12 mouse cellular contexts compared by ENCODE assay signal in the genomic region with DNA sequence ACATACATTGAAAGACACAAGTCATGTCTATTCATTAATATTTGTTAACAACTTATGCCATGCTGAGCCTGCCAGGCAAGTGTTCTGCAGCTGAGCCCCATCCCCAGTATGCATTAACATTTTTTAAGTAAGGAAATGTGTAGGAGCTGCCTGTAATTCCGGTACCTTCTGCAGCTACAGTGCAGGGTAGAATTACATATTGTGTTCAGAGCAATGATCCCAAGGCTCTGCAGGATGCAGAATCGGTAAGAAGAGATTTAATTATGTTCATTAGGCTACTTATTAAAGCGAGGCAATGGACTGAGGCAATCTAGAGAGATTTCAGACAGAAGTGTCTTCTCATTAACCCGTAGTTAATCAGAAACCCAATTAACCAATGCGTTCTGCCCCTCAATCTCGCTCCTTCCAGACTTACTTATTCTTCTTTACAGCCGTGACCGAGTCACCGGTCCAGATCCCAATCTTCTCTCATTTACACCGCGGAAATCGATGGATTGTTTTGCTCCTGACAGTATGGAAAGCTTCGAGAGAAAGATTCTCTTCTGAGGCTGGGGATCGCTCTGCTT. TPM values are rescaled to one million over a fixed set of nuclear protein-coding genes. Genes with fewer than 3 reads are reported as not detected.
DNase-seq lines count a peak whose midpoint lies in the region; ATAC-seq lines count a peak whose summit lies in the region.
"Not testable (repeated sequence)": the region's sequence is repeated elsewhere in the genome, so short reads cannot be mapped to it uniquely, and the experiment has no call there.
"Had no signal": no experiment of that assay in that cellular context is flagged by ENCODE, and none has a peak within 500 bp of the region (broad histone marks: within the 10 kb centered on the region; RNA-seq: fewer than 3 reads in every experiment).

No protein-coding gene starts in this region.

- not testable (repeated sequence) for H3K9me3 ChIP-seq in forebrain, embryonic 11.5 days (ENCODE audit: control insufficient read depth, low read length); forebrain, embryonic 16.5 days (ENCODE audit: control insufficient read depth, low read length); hindbrain, embryonic 16.5 days (ENCODE audit: control insufficient read depth, low read length)
- H3K9me3 ChIP-seq in kidney, embryonic 16.5 days (ENCODE audit: low read length): peaks cover 13% of the 10 kb centered on the region
- H3K9me3 ChIP-seq in neural tube, embryonic 13.5 days: peaks cover 11% of the 10 kb centered on the region; the same call in 1 of the 2 replicates

- H3K4me3 ChIP-seq in forebrain, embryonic 11.5 days (ENCODE audit: low read depth, low read length); forebrain, embryonic 16.5 days (replicated peaks; ENCODE audit: low read length); hindbrain, embryonic 16.5 days (ENCODE audit: low read length); kidney, embryonic 16.5 days (ENCODE audit: low read length); neural tube, embryonic 13.5 days: not testable (repeated sequence)

- 47% methylated on average over 14 of the region's 14 CpGs for WGBS in forebrain, embryonic 11.5 days
- WGBS in forebrain, embryonic 16.5 days: 27% methylated on average over 14 of the region's 14 CpGs
- 51% methylated on average over 14 of the region's 14 CpGs for WGBS in hindbrain, embryonic 16.5 days
- 40% methylated on average over 14 of the region's 14 CpGs for WGBS in kidney, embryonic 16.5 days
- WGBS in neural tube, embryonic 13.5 days: 33% methylated on average over 14 of the region's 14 CpGs

- not testable (repeated sequence) for ATAC-seq in forebrain, embryonic 11.5 days (replicated peaks; ENCODE audit: low FRiP score); forebrain, embryonic 16.5 days; hindbrain, embryonic 16.5 days
- 0 out of 2 replicates have a peak, but pooled peaks have one; percentile 49 for ATAC-seq in kidney, embryonic 16.5 days (ENCODE audit: low FRiP score, low TSS enrichment)
- ATAC-seq in neural tube, embryonic 13.5 days (ENCODE audit: low read depth): peak; percentile 72

- H3K9ac ChIP-seq in forebrain, embryonic 11.5 days (ENCODE audit: low read length); forebrain, embryonic 16.5 days (replicated peaks; ENCODE audit: low read depth, low read length); hindbrain, embryonic 16.5 days (ENCODE audit: low read depth, low read length); kidney, embryonic 16.5 days (replicated peaks; ENCODE audit: low read length); neural tube, embryonic 13.5 days: not testable (repeated sequence)

- H3K27ac ChIP-seq in forebrain, embryonic 11.5 days (ENCODE audit: low read depth, low read length); forebrain, embryonic 16.5 days (ENCODE audit: low read length); hindbrain, embryonic 16.5 days (ENCODE audit: low read depth, low read length); kidney, embryonic 16.5 days (ENCODE audit: low read length): not testable (repeated sequence)
- peak overlapping the region; percentile 65 for H3K27ac ChIP-seq in neural tube, embryonic 13.5 days (replicated peaks)

- not testable (repeated sequence) for H3K27me3 ChIP-seq in forebrain, embryonic 11.5 days (ENCODE audit: control insufficient read depth, insufficient read depth, low read length); forebrain, embryonic 16.5 days (replicated peaks; ENCODE audit: control insufficient read depth, insufficient read depth, low read length); hindbrain, embryonic 16.5 days (replicated peaks; ENCODE audit: control insufficient read depth, insufficient read depth, low read length); kidney, embryonic 16.5 days (ENCODE audit: insufficient read depth, low read length); neural tube, embryonic 13.5 days

- H3K36me3 ChIP-seq in forebrain, embryonic 11.5 days (ENCODE audit: control insufficient read depth, insufficient read depth, low read length); forebrain, embryonic 16.5 days (ENCODE audit: control insufficient read depth, insufficient read depth); hindbrain, embryonic 16.5 days (ENCODE audit: control insufficient read depth, insufficient read depth, low read length); kidney, embryonic 16.5 days (ENCODE audit: insufficient read depth, low read length); neural tube, embryonic 13.5 days: not testable (repeated sequence)

- peak; percentile 6 for DNase-seq in MN1 (ENCODE audit: low spot score)
- DNase-seq in forebrain, embryonic 11.5 days (ENCODE audit: low spot score): not testable (repeated sequence)
- DNase-seq in kidney, adult 8-10 months: peak; percentile 43 to 52

- H3K4me1 ChIP-seq in forebrain, embryonic 11.5 days (replicated peaks; ENCODE audit: control insufficient read depth, insufficient read depth, low read length); forebrain, embryonic 16.5 days (replicated peaks; ENCODE audit: control insufficient read depth, insufficient read depth, low read length); hindbrain, embryonic 16.5 days (ENCODE audit: control insufficient read depth, insufficient read depth, low read depth, low read length); kidney, embryonic 16.5 days (ENCODE audit: insufficient read depth, low read length): not testable (repeated sequence)
- H3K4me1 ChIP-seq in neural tube, embryonic 13.5 days (replicated peaks): peaks cover 17% of the 10 kb centered on the region

- H3K4me2 ChIP-seq in forebrain, embryonic 11.5 days (ENCODE audit: low read depth, low read length, severe bottlenecking): peak overlapping the region; percentile 26; the same call in 1 of the 2 replicates
- H3K4me2 ChIP-seq in forebrain, embryonic 16.5 days (ENCODE audit: low read length): peak overlapping the region; percentile 17; the same call in 1 of the 2 replicates
- H3K4me2 ChIP-seq in hindbrain, embryonic 16.5 days (ENCODE audit: low read length): peak overlapping the region; percentile 1; the same call in 1 of the 2 replicates
- peak overlapping the region; percentile 23; the same call in 1 of the 2 replicates for H3K4me2 ChIP-seq in kidney, embryonic 16.5 days (replicated peaks; ENCODE audit: low read depth, low read length)
- not testable (repeated sequence) for H3K4me2 ChIP-seq in neural tube, embryonic 13.5 days

RNA-seq across cellular contexts. Expression of a gene that starts 27.2 kb away (rescaled TPM):
- 60.2 and 63.5 TPM in 2 replicates for polyA plus RNA-seq in forebrain, embryonic 11.5 days (2014; fragmentation: Nextera tagmentation; extraction: Ambion mirVana)
- polyA plus RNA-seq in forebrain, embryonic 16.5 days (2015; fragmentation: Nextera tagmentation; extraction: Ambion mirVana): 1.6 and 2.0 TPM in 2 replicates
- polyA plus RNA-seq in hindbrain, embryonic 16.5 days (2015; fragmentation: Nextera tagmentation; extraction: Ambion mirVana): 0.12 and 0.19 TPM in 2 replicates
- polyA plus RNA-seq in kidney, embryonic 16.5 days (2015; fragmentation: Nextera tagmentation; extraction: Ambion mirVana): 2.6 and 2.8 TPM in 2 replicates
- polyA plus RNA-seq in neural tube, embryonic 13.5 days (2015; fragmentation: Nextera tagmentation; extraction: Ambion mirVana): 0.54 and 0.89 TPM in 2 replicates
- polyA plus RNA-seq: activated CD4-positive, CD25-positive, alpha-beta regulatory T cell, adult 4 months; CD4-positive, CD25-positive, alpha-beta regulatory T cell, adult 4 months; G1E; heart, embryonic 12.5 days; intestine, embryonic 16.5 days had no signal

RNA-seq across cellular contexts. Expression of a gene that starts 58.4 kb away (rescaled TPM):
- polyA plus RNA-seq in forebrain, embryonic 11.5 days (2014; fragmentation: Nextera tagmentation; extraction: Ambion mirVana): 18.8 and 19.2 TPM in 2 replicates
- polyA plus RNA-seq in forebrain, embryonic 16.5 days (2015; fragmentation: Nextera tagmentation; extraction: Ambion mirVana): 3.6 and 5.0 TPM in 2 replicates
- polyA plus RNA-seq in hindbrain, embryonic 16.5 days (2015; fragmentation: Nextera tagmentation; extraction: Ambion mirVana): 7.9 and 9.3 TPM in 2 replicates
- polyA plus RNA-seq in kidney, embryonic 16.5 days (2015; fragmentation: Nextera tagmentation; extraction: Ambion mirVana): 3.1 and 3.3 TPM in 2 replicates
- 5.2 and 5.8 TPM in 2 replicates for polyA plus RNA-seq in neural tube, embryonic 13.5 days (2015; fragmentation: Nextera tagmentation; extraction: Ambion mirVana)

Comparison
In these comparisons a context has a peak if more than half of its experiments do, and no peak if none do; other contexts are left out.
1. RNA of a gene that starts 27.2 kb away (polyA plus RNA-seq): 60.2 to 63.5 TPM in forebrain, embryonic 11.5 days; 2.6 to 2.8 TPM in kidney, embryonic 16.5 days, 1.6 to 2.0 TPM in forebrain, embryonic 16.5 days, 0.54 to 0.89 TPM in neural tube, embryonic 13.5 days and 0.12 to 0.19 TPM in hindbrain, embryonic 16.5 days; every median in the first group is over 10 times any median in the second.